Mouse (Mus musculus): ENCODE data around the gene Cox8b. TPM values are rescaled to one million over a fixed set of nuclear protein-coding genes. Genes with fewer than 3 reads are reported as not detected.
A peak's percentile ranks its signal among the peaks of the same experiment; 100 is the strongest.

The Cox8b gene
- total RNA-seq, 2 experiments from 2014 or later: 2,055 to 2,295 TPM

- Histone ChIP-seq H3K4me3 (peak within 1 kb of the TSS; percentile 82), H3K27ac (peak within 1 kb of the TSS; percentile 89)
- intact Hi-C loops (cut with DNase I): loop anchor here (2.0 kb wide), 2 partner anchors 21 to 25 kb away; partner anchors contain the start of genes Bet1l, Gm45785 and Ric8a
- peak; percentile 96 for DNase-seq
- TF ChIP-seq CTCF (IDR thresholded peaks at IDR 0.05): no peak
Observed at GRCm38 (mm10) chr7:140881696-140882468, 18.4 kb downstream of the Cox8b start, which contains the start of the genes Psmd13 and Sirt3. TSS of gene Psmd13 (plus strand) at chr7:140881968. TSS of gene Sirt3 (minus strand) at chr7:140882309.

- H3K27ac ChIP-seq: peak overlapping the region; percentile 89
- intact Hi-C loops (cut with DNase I): loop anchor here (2.0 kb wide), 2 partner anchors 22 to 24 kb away; partner anchors contain the start of genes Bet1l, Gm45785 and Ric8a
- H3K4me3 ChIP-seq: peak overlapping the region; percentile 82
- DNase-seq: no peak
- no peak for TF ChIP-seq CTCF (IDR thresholded peaks at IDR 0.05)
Observed at GRCm38 (mm10) chr7:140880865-140881515, 19.3 kb downstream of the Cox8b start.

GRCm38 (mm10) chr7:140880419-140880818 is 19.8 kb downstream of the Cox8b start:
- peak overlapping the region; percentile 82 for H3K4me3 ChIP-seq
- no peak for TF ChIP-seq CTCF (IDR thresholded peaks at IDR 0.05)
- intact Hi-C loops (cut with DNase I): loop anchor here (2.0 kb wide), 2 partner anchors 22 to 24 kb away; partner anchors contain the start of genes Bet1l, Gm45785 and Ric8a
- no peak for DNase-seq
- peak overlapping the region; percentile 89 for H3K27ac ChIP-seq

- no peak for TF ChIP-seq CTCF (IDR thresholded peaks at IDR 0.05)
- intact Hi-C loops (cut with DNase I): no loop called here
- Histone ChIP-seq H3K4me3 (no peak overlapping the region), H3K27ac (no peak overlapping the region)
- no peak for DNase-seq
Observed at GRCm38 (mm10) chr7:140879355-140879754, 20.9 kb downstream of the Cox8b start.

- Histone ChIP-seq H3K4me3 (no peak overlapping the region), H3K27ac (no peak overlapping the region)
- intact Hi-C loops (cut with DNase I): no loop called here
- DNase-seq: no peak
- no peak for TF ChIP-seq CTCF (IDR thresholded peaks at IDR 0.05)
Observed at GRCm38 (mm10) chr7:140877364-140877763, 22.9 kb downstream of the Cox8b start.

GRCm38 (mm10) chr7:140874224-140874623 is 26.0 kb downstream of the Cox8b start:
- Histone ChIP-seq H3K27ac (no peak overlapping the region), H3K4me3 (no peak overlapping the region)
- no peak for TF ChIP-seq CTCF (IDR thresholded peaks at IDR 0.05)
- no peak for DNase-seq
- intact Hi-C loops (cut with DNase I): no loop called here

- no peak for DNase-seq
- TF ChIP-seq CTCF (IDR thresholded peaks at IDR 0.05): no peak
- Histone ChIP-seq H3K27ac (no peak overlapping the region), H3K4me3 (no peak overlapping the region)
- intact Hi-C loops (cut with DNase I): no loop called here
Observed at GRCm38 (mm10) chr7:140864761-140865160, 35.5 kb downstream of the Cox8b start.

- TF ChIP-seq CTCF (IDR thresholded peaks at IDR 0.05): no peak
- no peak for DNase-seq
- intact Hi-C loops (cut with DNase I): no loop called here
- no peak overlapping the region for H3K4me3 ChIP-seq
- H3K27ac ChIP-seq: no peak overlapping the region
Observed at GRCm38 (mm10) chr7:140860728-140861127, 39.5 kb downstream of the Cox8b start.

GRCm38 (mm10) chr7:140859997-140860396 is 40.2 kb downstream of the Cox8b start:
- H3K4me3 ChIP-seq: no peak overlapping the region
- TF ChIP-seq CTCF (IDR thresholded peaks at IDR 0.05): no peak
- no peak overlapping the region for H3K27ac ChIP-seq
- intact Hi-C loops (cut with DNase I): no loop called here
- DNase-seq: peak; percentile 6

GRCm38 (mm10) chr7:140858746-140859145 is 41.5 kb downstream of the Cox8b start:
- TF ChIP-seq CTCF (IDR thresholded peaks at IDR 0.05): no peak
- Histone ChIP-seq H3K27ac (no peak overlapping the region), H3K4me3 (peak overlapping the region; percentile 96)
- DNase-seq: no peak
- intact Hi-C loops (cut with DNase I): no loop called here

GRCm38 (mm10) chr7:140857550-140858505 is 42.4 kb downstream of the Cox8b start, which contains the start of gene Bet1l:
TSS of gene Bet1l (minus strand) at chr7:140857577.
- intact Hi-C loops (cut with DNase I): loop anchor here (2.0 kb wide), 2 partner anchors 23 to 45 kb away; partner anchors contain the start of gene Psmd13
- H3K27ac ChIP-seq: peak within 1 kb of the TSS; percentile 99
- DNase-seq: no peak
- TF ChIP-seq CTCF (IDR thresholded peaks at IDR 0.05): no peak
- H3K4me3 ChIP-seq: peak within 1 kb of the TSS; percentile 96

Data from gastrocnemius, adult 2 months (tissue).